Mouse (Mus musculus): ENCODE data around the gene Btc.

Gene Btc

DNA sequence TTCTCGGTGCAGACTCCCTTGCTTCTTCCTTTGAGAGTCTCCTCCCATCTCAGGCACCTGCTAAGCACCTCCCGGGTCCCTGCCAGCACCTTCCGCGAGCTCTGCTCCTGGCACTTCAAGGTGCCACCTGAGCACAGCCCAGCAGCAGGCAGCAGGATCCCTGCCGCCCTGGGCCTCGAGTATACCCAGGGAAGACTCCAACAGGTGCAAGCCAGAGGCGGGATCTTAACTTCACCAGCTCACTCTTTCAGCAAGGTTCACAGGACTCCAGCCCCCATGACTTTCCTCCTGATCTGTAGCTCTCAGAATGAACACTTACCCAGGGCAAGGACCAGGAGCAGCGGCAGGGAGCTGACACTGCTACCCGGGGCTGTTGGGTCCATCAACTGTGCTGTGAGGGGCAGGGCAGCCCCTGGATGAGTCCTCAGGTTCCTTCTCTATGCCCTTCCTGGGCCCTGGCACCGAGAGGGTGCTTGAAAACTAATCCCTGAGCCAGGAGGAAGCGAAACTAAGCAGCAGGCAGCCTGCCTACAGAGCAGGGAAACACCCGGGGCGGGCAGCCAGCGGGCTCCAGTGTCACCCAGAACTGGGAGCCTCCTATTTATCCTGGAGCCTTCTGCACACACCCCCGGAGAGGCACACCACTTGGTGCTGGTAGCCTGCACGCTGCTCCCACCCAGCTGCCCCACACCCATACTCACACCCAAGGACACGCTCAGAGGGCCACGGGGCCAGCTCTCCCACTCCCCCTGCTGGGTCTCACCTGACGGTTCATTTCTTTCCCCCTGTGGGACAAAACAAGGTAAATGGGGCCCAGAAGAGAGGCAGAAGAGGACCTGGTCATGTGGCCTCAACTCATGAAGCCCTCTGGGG, at the start of gene Btc:
Gene Btc (minus strand): TSS at position 656 of the 873 bp plus-strand sequence.
- peak; percentile 92 for ATAC-seq (ENCODE audit: low TSS enrichment)

- ATAC-seq (ENCODE audit: low TSS enrichment), result peak; percentile 93
These were observed 42.3 kb upstream of the Btc start for GRCm38 (mm10) chr5:91444981-91445517.

DNA sequence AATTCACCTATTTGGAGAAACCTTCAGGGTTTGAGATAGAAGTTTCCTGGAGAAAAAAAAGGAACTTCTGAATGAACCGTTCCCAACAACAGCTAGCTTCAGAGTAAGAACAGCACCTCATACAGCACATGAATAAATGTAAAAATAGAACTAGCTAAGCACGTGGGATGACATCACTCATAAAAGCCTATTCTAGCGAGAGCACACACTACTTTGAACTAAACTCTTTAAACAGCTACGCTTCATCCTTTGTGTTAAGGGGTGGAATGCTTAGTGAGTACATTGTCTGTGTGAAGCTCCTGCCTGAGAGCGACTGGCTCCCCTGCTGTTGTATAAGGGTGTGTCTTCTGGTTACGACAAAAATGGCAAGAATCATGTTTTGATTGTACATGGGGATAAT, 33.8 kb upstream of the Btc start:
- peak; percentile 81 for ATAC-seq (ENCODE audit: low TSS enrichment)

GRCm38 (mm10) chr5:91434723-91435658, 32.2 kb upstream of the Btc start:
- no peak for ATAC-seq (ENCODE audit: low TSS enrichment)

GRCm38 (mm10) chr5:91428547-91428946, 25.8 kb upstream of the Btc start:
- no peak for ATAC-seq (ENCODE audit: low TSS enrichment)

- ATAC-seq (ENCODE audit: low TSS enrichment), result peak; percentile 99
These were observed 11.0 kb upstream of the Btc start for GRCm38 (mm10) chr5:91413814-91414213.

DNA sequence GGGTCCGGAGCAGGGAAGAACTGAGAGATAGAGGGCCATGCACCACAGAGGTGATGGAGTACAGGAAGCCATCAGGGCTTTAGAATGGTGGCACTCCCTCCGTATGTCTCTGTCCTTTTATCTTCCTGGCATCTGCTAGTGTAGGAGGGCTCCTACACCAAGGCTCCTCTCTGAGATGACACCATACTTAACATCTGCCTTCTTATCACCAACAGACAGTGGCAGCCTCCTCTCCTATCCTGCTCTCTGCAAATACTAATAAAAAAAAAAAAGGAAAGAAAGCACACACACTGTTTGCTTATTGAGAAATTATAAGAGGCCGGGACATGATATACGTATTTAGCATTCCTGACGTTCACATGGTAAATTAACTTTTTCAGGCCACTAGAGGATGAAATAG, 1.5 kb upstream of the Btc start:
- no peak for ATAC-seq (ENCODE audit: low TSS enrichment)

DNA sequence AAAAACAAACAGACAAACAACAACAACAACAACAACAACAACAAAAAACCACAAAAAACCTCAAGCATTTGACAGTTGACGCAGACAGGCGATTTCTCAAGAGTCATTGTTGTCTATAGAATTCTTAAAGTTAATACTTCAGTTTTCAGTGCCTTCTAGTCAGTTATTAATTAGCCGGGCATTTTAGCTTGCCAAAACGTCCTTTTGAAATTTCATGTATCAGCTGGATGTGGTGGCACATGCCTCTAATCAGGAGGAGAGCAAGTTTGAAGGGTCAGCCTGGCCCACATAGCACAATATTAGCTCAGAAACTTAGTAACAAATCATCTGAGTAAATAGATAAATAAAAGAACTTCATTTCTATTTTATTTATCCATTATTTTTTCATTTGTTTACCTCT, 487 bp upstream of the Btc start:
- ATAC-seq (ENCODE audit: low TSS enrichment), result no peak

DNA sequence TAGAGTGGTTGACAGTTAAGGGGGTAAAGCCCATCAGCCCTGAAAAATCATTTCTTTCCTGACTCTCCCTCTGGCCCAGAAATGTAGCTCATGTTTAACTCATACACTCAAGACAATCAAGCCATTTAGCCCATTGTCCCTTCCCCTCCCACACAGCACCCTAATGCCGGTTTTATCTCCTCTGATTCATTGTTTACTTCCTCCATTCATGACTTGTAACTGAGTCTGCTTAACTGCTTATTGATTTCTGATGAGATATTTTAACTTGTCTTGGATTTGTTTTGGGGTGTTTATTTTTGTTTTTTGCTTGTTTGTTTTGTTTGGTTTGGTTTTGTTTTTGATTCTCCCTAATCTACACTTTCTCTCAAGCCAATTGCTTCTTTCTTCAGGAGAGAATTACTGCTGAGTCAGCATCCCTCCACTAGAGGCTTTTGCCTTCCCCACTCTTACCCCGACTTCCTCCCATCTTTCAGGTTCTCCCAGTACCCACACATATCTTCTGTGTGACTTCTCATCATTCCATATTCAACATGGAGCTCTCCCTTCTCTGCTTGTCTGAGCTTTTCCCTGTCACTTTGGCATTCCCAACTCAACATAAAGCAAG, 2.2 kb downstream of the Btc start:
- no peak for ATAC-seq (ENCODE audit: low TSS enrichment)

DNA sequence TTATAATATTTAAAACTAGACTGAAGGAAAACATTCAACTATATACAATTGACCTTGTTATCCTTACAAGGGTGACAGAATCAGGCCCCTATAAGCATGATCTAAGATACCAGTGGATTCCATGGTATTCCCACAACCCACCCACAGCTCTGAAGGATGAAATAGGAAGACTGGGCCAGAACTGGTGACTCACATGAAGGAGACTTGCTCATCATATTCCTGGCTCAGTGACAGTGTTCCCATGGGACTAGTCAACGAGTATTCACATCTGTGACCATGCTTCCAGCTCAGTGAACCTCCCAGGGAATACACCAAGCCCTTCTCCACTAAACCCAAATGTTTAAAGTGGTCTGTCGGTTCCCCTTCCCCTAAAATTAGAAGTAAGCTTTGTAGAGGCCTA, 27.3 kb downstream of the Btc start:
- peak; percentile 65; the same call in 1 of the 2 replicates for ATAC-seq (ENCODE audit: low TSS enrichment)

GRCm38 (mm10) chr5:91368061-91368565, 34.7 kb downstream of the Btc start:
- peak; percentile 38; the same call in 1 of the 2 replicates for ATAC-seq (ENCODE audit: low TSS enrichment)

DNA sequence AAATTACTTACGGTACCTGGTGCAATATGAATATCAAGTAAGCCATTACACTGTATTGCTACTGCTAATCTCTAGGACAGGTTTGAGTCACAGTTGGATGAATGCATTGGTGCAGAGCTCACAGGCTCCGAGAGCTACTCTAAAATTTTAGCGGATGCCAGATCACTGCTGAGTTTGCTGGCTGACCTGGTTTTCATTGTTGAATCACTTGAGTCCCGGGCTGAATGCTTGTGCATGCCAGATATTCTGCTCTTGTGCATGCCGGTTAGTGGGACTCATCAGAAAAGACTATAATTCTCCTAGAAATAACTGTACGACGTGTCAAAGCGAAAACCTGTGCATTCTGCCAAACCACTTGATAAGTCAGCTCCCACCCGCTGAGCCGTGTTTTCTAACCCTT, 35.9 kb downstream of the Btc start:
- peak; percentile 89 for ATAC-seq (ENCODE audit: low TSS enrichment)

GRCm38 (mm10) chr5:91363274-91363991, 39.4 kb downstream of the Btc start:
- ATAC-seq (ENCODE audit: low TSS enrichment), result peak; percentile 74

DNA sequence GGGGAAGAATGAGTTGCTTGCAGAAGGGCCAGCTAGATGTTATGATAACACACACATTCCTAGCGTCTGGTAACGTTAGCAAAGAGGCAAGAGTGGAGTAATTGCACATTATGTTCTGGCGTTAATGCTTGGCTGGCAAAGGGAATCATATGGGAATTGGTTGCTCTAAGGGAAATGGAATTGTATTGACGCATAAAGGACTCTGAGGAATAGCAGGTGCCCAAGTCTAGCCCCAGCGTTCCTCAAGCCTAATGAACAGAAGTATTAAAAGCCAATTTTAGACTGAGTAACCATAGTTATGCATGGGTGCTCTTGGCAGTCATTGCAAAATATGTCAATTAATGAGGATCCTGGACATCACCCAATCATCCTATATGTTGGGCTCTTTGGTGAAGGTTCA, 50.1 kb downstream of the Btc start:
- no peak for ATAC-seq (ENCODE audit: low TSS enrichment)

DNA sequence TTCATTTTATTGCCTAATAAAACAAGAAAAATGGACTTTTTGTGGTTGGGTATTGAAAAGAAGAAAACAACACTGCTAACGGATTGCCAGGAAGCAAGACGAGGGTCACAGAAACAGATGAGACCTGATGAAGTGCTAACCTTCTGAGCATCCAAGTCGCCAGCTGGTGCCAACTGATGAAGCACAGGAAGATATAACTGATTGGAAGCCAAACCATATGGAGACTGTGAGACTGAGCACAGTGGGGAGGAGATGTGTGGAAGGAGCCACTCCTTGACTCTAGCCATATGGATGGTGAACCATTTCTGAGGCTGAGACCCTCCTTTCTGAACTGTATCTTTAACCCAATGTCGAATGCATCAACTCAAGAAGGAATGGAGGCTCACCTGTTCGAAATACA, 57.1 kb downstream of the Btc start:
- no peak for ATAC-seq (ENCODE audit: low TSS enrichment)

- ATAC-seq (ENCODE audit: low TSS enrichment), result no peak
These were observed 57.7 kb downstream of the Btc start for GRCm38 (mm10) chr5:91345064-91345463.

DNA sequence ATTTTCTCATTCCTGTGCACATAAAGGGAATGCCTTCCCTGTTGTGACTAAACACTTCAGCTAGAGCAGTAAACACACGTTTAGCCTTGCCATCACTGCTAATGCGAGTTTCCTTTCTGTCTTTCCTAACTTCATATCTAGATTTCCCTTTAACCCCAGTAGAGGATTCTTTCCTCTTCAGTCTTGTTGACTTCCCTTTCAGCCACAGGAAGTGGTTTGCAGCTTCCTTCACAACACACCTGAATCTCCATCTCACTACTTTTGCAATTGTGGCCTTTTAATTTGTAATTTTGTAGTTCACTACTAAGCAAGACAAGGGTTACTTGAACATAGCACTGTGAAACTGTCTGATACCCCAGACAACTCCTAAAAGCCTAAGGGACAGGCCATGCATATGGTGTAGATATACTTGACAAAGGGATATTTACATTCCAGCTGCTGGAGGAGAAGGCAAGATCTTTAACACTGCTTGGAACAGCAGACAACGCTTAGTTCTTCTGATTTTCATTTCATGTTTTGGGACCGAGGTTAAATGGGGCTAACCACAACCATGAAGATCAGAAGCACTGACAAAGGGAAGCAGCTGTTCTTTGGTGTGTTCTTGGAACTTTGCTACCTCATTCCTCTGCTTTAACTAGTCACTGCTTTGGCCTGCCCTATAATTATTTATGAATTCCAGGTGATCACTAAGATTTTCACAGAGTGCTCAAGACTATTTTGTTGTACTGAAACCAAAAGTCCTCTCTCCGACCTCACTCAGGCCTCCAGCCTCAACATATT, 60.6 kb downstream of the Btc start:
- ATAC-seq (ENCODE audit: low TSS enrichment), result no peak

GRCm38 (mm10) chr5:91334227-91334626, 68.6 kb downstream of the Btc start:
- ATAC-seq (ENCODE audit: low TSS enrichment), result no peak

DNA sequence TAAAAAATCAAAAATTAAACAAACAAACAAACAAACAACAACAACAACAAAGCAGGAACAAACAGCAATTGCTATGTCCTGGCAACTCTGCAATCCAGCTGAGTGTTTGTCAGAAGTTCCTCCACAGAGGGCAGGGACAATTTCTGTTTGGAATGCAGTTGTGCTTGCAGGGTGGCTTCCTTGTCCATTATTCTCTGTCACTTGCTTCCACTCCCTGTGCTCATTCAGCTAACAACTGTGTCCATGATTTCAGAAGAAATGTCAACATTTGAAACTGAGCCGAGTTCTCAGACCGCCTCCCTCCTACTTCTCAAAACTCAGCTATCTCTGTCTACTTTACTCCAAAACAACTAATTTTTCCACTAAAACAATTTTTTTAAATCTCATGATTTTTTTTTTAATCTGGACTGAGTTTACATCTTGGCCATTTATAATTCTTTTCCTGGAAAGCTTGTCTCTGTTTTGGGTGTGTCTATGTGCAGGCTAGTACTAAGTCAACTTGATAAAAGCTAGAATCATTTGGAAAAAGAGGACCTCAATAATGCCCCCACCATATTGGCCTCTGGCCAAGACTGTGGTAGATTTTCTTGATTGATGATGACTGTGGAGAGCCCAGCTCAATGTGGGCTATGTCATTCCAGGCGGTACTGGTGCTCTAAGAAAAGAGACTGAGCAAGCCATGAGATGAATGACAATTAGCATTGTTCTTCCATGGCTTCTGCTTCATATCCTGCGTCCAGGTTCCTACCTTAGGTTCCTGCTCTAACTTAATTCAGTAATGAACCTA, 70.5 kb downstream of the Btc start:
- ATAC-seq (ENCODE audit: low TSS enrichment), result no peak
